Mouse (Mus musculus) layer of hippocampus, postnatal 25 days (tissue): ENCODE results near the gene Prm2. TPM values are rescaled to one million over a fixed set of nuclear protein-coding genes. Genes with fewer than 3 reads are reported as not detected.

ENCODE experiments used
- DNase-seq, 2 experiments: peaks; one replicate each; pipeline ENCODE4 v3.0.0; 2022; ENCODE audit warnings: mixed read lengths in 2 of 2, low spot score in 1 of 2; ENCODE audit errors: extremely low spot score in 1 of 2
- total RNA-seq, 2 experiments: library from RNA; stranded (reverse); gene quantifications; 2 replicates each; pipeline ENCODE4 v1.2.3; 2021

The Prm2 gene
- total RNA-seq, 2 experiments from 2014 or later, result not detected

- DNase-seq, result no peak
These were observed 15.3 kb downstream of the Prm2 start for GRCm38 (mm10) chr16:10780631-10781120.

- DNase-seq, result no peak
These were observed 18.3 kb downstream of the Prm2 start for GRCm38 (mm10) chr16:10777579-10778160.

GRCm38 (mm10) chr16:10776322-10776721, 19.6 kb downstream of the Prm2 start:
- no peak for DNase-seq

- no peak for DNase-seq
These were observed 21.2 kb downstream of the Prm2 start for GRCm38 (mm10) chr16:10774726-10775125.

- DNase-seq, result no peak
These were observed 22.4 kb downstream of the Prm2 start for GRCm38 (mm10) chr16:10773543-10773942.

GRCm38 (mm10) chr16:10771769-10772510, 24.0 kb downstream of the Prm2 start:
- no peak for DNase-seq

GRCm38 (mm10) chr16:10770531-10771325, 25.2 kb downstream of the Prm2 start:
- DNase-seq, result no peak

GRCm38 (mm10) chr16:10769661-10770060, 26.3 kb downstream of the Prm2 start:
- no peak for DNase-seq

- DNase-seq, result no peak
These were observed 27.1 kb downstream of the Prm2 start for GRCm38 (mm10) chr16:10768821-10769220.

GRCm38 (mm10) chr16:10767158-10767557, 28.8 kb downstream of the Prm2 start:
- peak in 1 of 2 experiments; percentile 74 for DNase-seq

- no peak for DNase-seq
These were observed 31.6 kb downstream of the Prm2 start for GRCm38 (mm10) chr16:10764323-10764722.

GRCm38 (mm10) chr16:10763540-10764264, 32.2 kb downstream of the Prm2 start:
- DNase-seq, result no peak

- no peak for DNase-seq
These were observed 33.3 kb downstream of the Prm2 start for GRCm38 (mm10) chr16:10762569-10763180.

- DNase-seq, result no peak
These were observed 34.8 kb downstream of the Prm2 start for GRCm38 (mm10) chr16:10761182-10761581.

- DNase-seq, result no peak
These were observed 39.8 kb downstream of the Prm2 start for GRCm38 (mm10) chr16:10756168-10756567.

- DNase-seq, result no peak
These were observed 41.2 kb downstream of the Prm2 start for GRCm38 (mm10) chr16:10754521-10755296.

- DNase-seq, result peak in 1 of 2 experiments; percentile 49
These were observed 46.1 kb downstream of the Prm2 start for GRCm38 (mm10) chr16:10749824-10750223.

GRCm38 (mm10) chr16:10749226-10749625, 46.7 kb downstream of the Prm2 start:
- DNase-seq, result no peak
